Mouse (Mus musculus): ENCODE results near the gene Ttll5. TPM values are rescaled to one million over a fixed set of nuclear protein-coding genes. Genes with fewer than 3 reads are reported as not detected.

Gene Ttll5
- total RNA-seq, 2 experiments from 2014 or later = 14.2 to 15.3 TPM

- DNase-seq = no peak
These were observed 212.1 kb downstream of the Ttll5 start for GRCm38 (mm10) chr12:86036368-86037166.

GRCm38 (mm10) chr12:86037235-86037921, 212.9 kb downstream of the Ttll5 start:
- intact Hi-C loops (cut with DNase I) = no loop called here
- no peak for DNase-seq

More at GRCm38 (mm10) chr12:86036368-86037166, 212.1 kb downstream of the Ttll5 start:
- intact Hi-C loops (cut with DNase I) = no loop called here

- intact Hi-C loops (cut with DNase I) = no loop called here
- no peak for DNase-seq
These were observed 214.6 kb downstream of the Ttll5 start for GRCm38 (mm10) chr12:86039078-86039477.

GRCm38 (mm10) chr12:86039751-86040150, 215.3 kb downstream of the Ttll5 start:
- no peak for DNase-seq

GRCm38 (mm10) chr12:86046141-86046540, 221.7 kb downstream of the Ttll5 start:
- no peak for DNase-seq
- intact Hi-C loops (cut with DNase I) = no loop called here

More at GRCm38 (mm10) chr12:86039751-86040150, 215.3 kb downstream of the Ttll5 start:
- intact Hi-C loops (cut with DNase I) = no loop called here

- DNase-seq = no peak
- intact Hi-C loops (cut with DNase I) = no loop called here
These were observed 222.3 kb downstream of the Ttll5 start for GRCm38 (mm10) chr12:86046776-86047175.

- intact Hi-C loops (cut with DNase I) = no loop called here
- DNase-seq = no peak
These were observed 222.9 kb downstream of the Ttll5 start for GRCm38 (mm10) chr12:86047376-86047775.

GRCm38 (mm10) chr12:86049813-86050212, 225.4 kb downstream of the Ttll5 start:
- intact Hi-C loops (cut with DNase I) = no loop called here
- no peak for DNase-seq

- intact Hi-C loops (cut with DNase I) = no loop called here
- DNase-seq = no peak
These were observed 227.0 kb downstream of the Ttll5 start for GRCm38 (mm10) chr12:86051477-86051876.

GRCm38 (mm10) chr12:86055306-86055705, 230.8 kb downstream of the Ttll5 start:
- no peak for DNase-seq
- intact Hi-C loops (cut with DNase I) = no loop called here

- peak in 1 of 2 experiments; percentile 27 for DNase-seq
- intact Hi-C loops (cut with DNase I) = no loop called here
These were observed 232.5 kb downstream of the Ttll5 start for GRCm38 (mm10) chr12:86056976-86057375.

- DNase-seq = peak in 1 of 2 experiments; percentile 21
- intact Hi-C loops (cut with DNase I) = no loop called here
These were observed 233.1 kb downstream of the Ttll5 start for GRCm38 (mm10) chr12:86057516-86057915.

GRCm38 (mm10) chr12:86059341-86059740, 234.9 kb downstream of the Ttll5 start:
- intact Hi-C loops (cut with DNase I) = no loop called here
- peak; percentile 30 to 32 for DNase-seq

- intact Hi-C loops (cut with DNase I) = no loop called here
- DNase-seq = no peak
These were observed 240.3 kb downstream of the Ttll5 start for GRCm38 (mm10) chr12:86064796-86065195.

GRCm38 (mm10) chr12:86071432-86071831, 247.0 kb downstream of the Ttll5 start:
- no peak for DNase-seq
- intact Hi-C loops (cut with DNase I) = no loop called here

GRCm38 (mm10) chr12:86074681-86075080, 250.2 kb downstream of the Ttll5 start:
- DNase-seq = no peak
- intact Hi-C loops (cut with DNase I) = loop anchor here (5.0 kb wide), 2 partner anchors 147 to 227 kb away; no protein-coding TSS in a partner anchor

- no peak for DNase-seq
- intact Hi-C loops (cut with DNase I) = loop anchor here (5.0 kb wide), 2 partner anchors 148 to 228 kb away; no protein-coding TSS in a partner anchor
These were observed 250.9 kb downstream of the Ttll5 start for GRCm38 (mm10) chr12:86075358-86075757.

- intact Hi-C loops (cut with DNase I) = loop anchor here (5.0 kb wide), 2 partner anchors 149 to 229 kb away; no protein-coding TSS in a partner anchor
- peak in 1 of 2 experiments; percentile 55 for DNase-seq
These were observed 252.0 kb downstream of the Ttll5 start for GRCm38 (mm10) chr12:86076321-86076901.

- DNase-seq = peak in 1 of 2 experiments; percentile 43
- intact Hi-C loops (cut with DNase I) = loop anchor here (5.0 kb wide), 2 partner anchors 150 to 230 kb away; no protein-coding TSS in a partner anchor
These were observed 252.9 kb downstream of the Ttll5 start for GRCm38 (mm10) chr12:86077322-86077721.

- DNase-seq = no peak
- intact Hi-C loops (cut with DNase I) = loop anchor here (2.0 to 5.0 kb wide), 5 partner anchors 53 to 331 kb away; partner anchors contain the start of gene Flvcr2
These were observed 253.3 kb downstream of the Ttll5 start for GRCm38 (mm10) chr12:86077736-86078135.

GRCm38 (mm10) chr12:86078176-86078552, 253.7 kb downstream of the Ttll5 start:
- intact Hi-C loops (cut with DNase I) = loop anchor here (2.0 to 5.0 kb wide), 5 partner anchors 53 to 331 kb away; partner anchors contain the start of gene Flvcr2
- DNase-seq = no peak
